Comparison of ENCODE assay signal across 11 mouse cellular contexts in the genomic region with DNA sequence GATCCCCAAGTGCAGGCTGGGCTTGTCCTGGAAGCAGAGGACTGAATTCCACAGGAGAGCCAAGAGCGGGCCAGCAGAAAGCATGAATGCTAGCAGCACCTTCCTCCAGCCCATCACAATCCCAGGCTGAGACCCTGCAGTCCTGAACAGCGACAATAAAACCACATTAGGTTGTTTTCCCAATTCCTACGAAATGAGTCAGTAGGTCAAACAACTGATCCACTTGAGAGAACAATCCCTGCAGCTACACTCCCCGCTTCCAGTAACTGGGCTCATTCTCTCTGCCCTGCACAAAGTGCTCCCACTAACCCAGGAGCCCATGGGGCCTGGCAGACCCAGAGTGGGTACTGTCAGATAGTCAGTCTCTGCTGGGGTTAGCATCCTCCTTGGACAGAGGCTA.
DNase-seq lines count a peak whose midpoint lies in the region; ATAC-seq and TF ChIP-seq lines count a peak whose summit lies in the region.
"Had no signal": no experiment of that assay in that cellular context is flagged by ENCODE, and none has a peak within 500 bp of the region (broad histone marks: within the 10 kb centered on the region; RNA-seq: fewer than 3 reads in every experiment).

No protein-coding gene starts in this region.

- TF ChIP-seq CTCF in hindbrain, postnatal 0 days (IDR thresholded peaks at IDR 0.05; ENCODE audit: low read depth), result no peak
- no peak for TF ChIP-seq CTCF in embryonic fibroblast, embryonic 13.5 days (IDR thresholded peaks at IDR 0.05; ENCODE audit: borderline replicate concordance, insufficient read depth, low read length)

- no peak for ATAC-seq in hindbrain, postnatal 0 days
- ATAC-seq in hindbrain, embryonic 13.5 days (ENCODE audit: low FRiP score), result no peak
- ATAC-seq in midbrain, embryonic 14.5 days (ENCODE audit: low FRiP score, low TSS enrichment), result no peak

- DNase-seq in hindbrain, postnatal 0 days (ENCODE audit: low spot score), result no peak
- no peak for DNase-seq in midbrain, embryonic 10.5 days (ENCODE audit: low spot score)
- no peak for DNase-seq in midbrain, embryonic 14.5 days
- no peak for DNase-seq in frontal cortex, postnatal 10 days (ENCODE audit: low spot score in 2 of 2)
- no peak for DNase-seq in urinary bladder, postnatal 4 days (ENCODE audit: low spot score in 2 of 2)
- DNase-seq: cerebellum, adult 18-20 months; kidney, postnatal 4 days; lung, postnatal 36 days had no signal

- H3K4me2 ChIP-seq in hindbrain, postnatal 0 days (ENCODE audit: low read depth, low read length), result no peak overlapping the region
- H3K4me2 ChIP-seq in hindbrain, embryonic 13.5 days, result no peak overlapping the region
- no peak overlapping the region for H3K4me2 ChIP-seq in midbrain, embryonic 14.5 days (ENCODE audit: low read length)
- peak overlapping the region; percentile 92 for H3K4me2 ChIP-seq in myocyte (ENCODE audit: low read depth)

- H3K4me3 ChIP-seq in hindbrain, postnatal 0 days (ENCODE audit: low read length), result no peak overlapping the region
- no peak overlapping the region for H3K4me3 ChIP-seq in hindbrain, embryonic 13.5 days
- H3K4me3 ChIP-seq in midbrain, embryonic 10.5 days, result no peak overlapping the region
- no peak overlapping the region for H3K4me3 ChIP-seq in midbrain, embryonic 14.5 days (replicated peaks; ENCODE audit: low read depth, low read length)
- H3K4me3 ChIP-seq in embryonic fibroblast, embryonic 13.5 days (ENCODE audit: insufficient read depth, low read length), result peak overlapping the region; percentile 60
- peak overlapping the region; percentile 34 for H3K4me3 ChIP-seq in myocyte

- no peak overlapping the region for H3K9ac ChIP-seq in hindbrain, postnatal 0 days (replicated peaks; ENCODE audit: low read length)
- H3K9ac ChIP-seq in hindbrain, embryonic 13.5 days, result no peak overlapping the region
- no peak overlapping the region for H3K9ac ChIP-seq in midbrain, embryonic 14.5 days (replicated peaks; ENCODE audit: low read length)

- H3K36me3 ChIP-seq in hindbrain, postnatal 0 days (ENCODE audit: insufficient read depth, low read length), result no peaks in the 10 kb centered on the region
- H3K36me3 ChIP-seq in hindbrain, embryonic 13.5 days, result no peaks in the 10 kb centered on the region
- no peaks in the 10 kb centered on the region for H3K36me3 ChIP-seq in midbrain, embryonic 10.5 days
- no peaks in the 10 kb centered on the region for H3K36me3 ChIP-seq in midbrain, embryonic 14.5 days (ENCODE audit: control insufficient read depth, insufficient read depth, low read length)
- peaks cover 39% of the 10 kb centered on the region for H3K36me3 ChIP-seq in myocyte (ENCODE audit: control insufficient read depth, insufficient read depth)

- H3K79me2 ChIP-seq in myocyte (ENCODE audit: control insufficient read depth, insufficient read depth), result peaks cover 59% of the 10 kb centered on the region

- 0 out of 2 replicates have a peak overlapping the region, but pooled peaks have one; percentile 67 for H3K27ac ChIP-seq in hindbrain, postnatal 0 days
- H3K27ac ChIP-seq in hindbrain, embryonic 13.5 days, result no peak overlapping the region
- H3K27ac ChIP-seq in midbrain, embryonic 10.5 days (replicated peaks), result peak overlapping the region; percentile 18; the same call in 1 of the 2 replicates
- H3K27ac ChIP-seq in midbrain, embryonic 14.5 days (replicated peaks; ENCODE audit: low read depth, low read length), result no peak overlapping the region
- H3K27ac ChIP-seq in embryonic fibroblast, embryonic 13.5 days (ENCODE audit: insufficient read depth, low read length), result peak overlapping the region; percentile 100

- TF ChIP-seq POLR2A in embryonic fibroblast, embryonic 13.5 days (IDR thresholded peaks at IDR 0.05; ENCODE audit: low read depth, low read length), result peak; percentile 71
- no peak for TF ChIP-seq POLR2A in myocyte (IDR thresholded peaks at IDR 0.05; ENCODE audit: insufficient read length, low read depth)

- 64% methylated on average over 4 of the region's 4 CpGs for WGBS in hindbrain, postnatal 0 days
- 62% methylated on average over 4 of the region's 4 CpGs for WGBS in hindbrain, embryonic 13.5 days
- 55% methylated on average over 4 of the region's 4 CpGs for WGBS in midbrain, embryonic 10.5 days
- WGBS in midbrain, embryonic 14.5 days, result 59% methylated on average over 4 of the region's 4 CpGs

- H3K9me3 ChIP-seq in hindbrain, postnatal 0 days (ENCODE audit: low read length), result no peaks in the 10 kb centered on the region
- H3K9me3 ChIP-seq in hindbrain, embryonic 13.5 days, result no peaks in the 10 kb centered on the region
- no peaks in the 10 kb centered on the region for H3K9me3 ChIP-seq in midbrain, embryonic 10.5 days (replicated peaks)
- H3K9me3 ChIP-seq in midbrain, embryonic 14.5 days (ENCODE audit: control insufficient read depth, low read length), result no peaks in the 10 kb centered on the region

- peak overlapping the region; percentile 31 for H3ac ChIP-seq in myocyte (ENCODE audit: control insufficient read depth, insufficient read length)

- no peaks in the 10 kb centered on the region for H3K27me3 ChIP-seq in hindbrain, postnatal 0 days (ENCODE audit: insufficient read depth, low read length)
- peaks cover 7% of the 10 kb centered on the region; the same call in 1 of the 2 replicates for H3K27me3 ChIP-seq in hindbrain, embryonic 13.5 days
- no peaks in the 10 kb centered on the region for H3K27me3 ChIP-seq in midbrain, embryonic 10.5 days (ENCODE audit: low read depth, poor library complexity, severe bottlenecking)
- no peaks in the 10 kb centered on the region for H3K27me3 ChIP-seq in midbrain, embryonic 14.5 days (ENCODE audit: control insufficient read depth, insufficient read depth, low read length)
- no peaks in the 10 kb centered on the region for H3K27me3 ChIP-seq in myocyte (ENCODE audit: control insufficient read depth, insufficient read depth, insufficient read length)

- H3K4me1 ChIP-seq in hindbrain, postnatal 0 days (ENCODE audit: insufficient read depth, low read length), result peaks cover 22% of the 10 kb centered on the region
- peaks cover 28% of the 10 kb centered on the region for H3K4me1 ChIP-seq in hindbrain, embryonic 13.5 days (replicated peaks)
- peaks cover 40% of the 10 kb centered on the region for H3K4me1 ChIP-seq in midbrain, embryonic 10.5 days
- H3K4me1 ChIP-seq in midbrain, embryonic 14.5 days (ENCODE audit: control insufficient read depth, insufficient read depth, low read length), result peaks cover 17% of the 10 kb centered on the region; the same call in 1 of the 2 replicates
- peaks cover 20% of the 10 kb centered on the region for H3K4me1 ChIP-seq in embryonic fibroblast, embryonic 13.5 days (ENCODE audit: control insufficient read depth, insufficient read depth, low read length)

TF ChIP-seq in myocyte, 11 proteins besides CTCF, POLR2A, EP300 and RAD21:
- no peak for TF ChIP-seq MAX (IDR thresholded peaks at IDR 0.05; ENCODE audit: low read depth)
- no peak for TF ChIP-seq TCF3 (IDR thresholded peaks at IDR 0.05; ENCODE audit: insufficient read length, low read depth)
- TF ChIP-seq USF1 (IDR thresholded peaks at IDR 0.05; ENCODE audit: low read depth), result no peak
- TF ChIP-seq POLR2AphosphoS2 (IDR thresholded peaks at IDR 0.05; ENCODE audit: insufficient read length, low read depth), result peak; percentile 6
- TF ChIP-seq SRF (IDR thresholded peaks at IDR 0.05; ENCODE audit: control insufficient read depth, insufficient read length, low read depth), result no peak
- no peak for TF ChIP-seq MYOG (IDR thresholded peaks at IDR 0.05; ENCODE audit: control insufficient read depth in 1 of 3, insufficient read depth in 1 of 3, insufficient read length in 2 of 3, low read depth in 2 of 3)
- TF ChIP-seq MYOD1 (IDR thresholded peaks at IDR 0.05; ENCODE audit: control insufficient read depth in 1 of 3, insufficient read length in 2 of 3, low read depth in 2 of 3), result no peak
- TF ChIP-seq E2F4 (IDR thresholded peaks at IDR 0.05; ENCODE audit: insufficient read depth), result no peak

Comparison
In these comparisons a context has a peak if more than half of its experiments do, and no peak if none do; other contexts are left out.
1. H3K27ac ChIP-seq: peak in hindbrain, postnatal 0 days (single experiment), midbrain, embryonic 10.5 days (single experiment) and embryonic fibroblast, embryonic 13.5 days (single experiment); none in hindbrain, embryonic 13.5 days (single experiment) and midbrain, embryonic 14.5 days (single experiment).
2. H3K4me3 ChIP-seq: peak in embryonic fibroblast, embryonic 13.5 days (single experiment) and myocyte (single experiment); none in hindbrain, postnatal 0 days (single experiment), hindbrain, embryonic 13.5 days (single experiment), midbrain, embryonic 10.5 days (single experiment) and midbrain, embryonic 14.5 days (single experiment).